Mouse (Mus musculus) C2C12 (cell line): ENCODE measurements around the gene Mrps5.

ENCODE experiments used
- CTCF ChIP-seq: IDR thresholded peaks from one replicate; pipeline ENCODE4 v1.5.1; 2011; ENCODE audit not compliant: control insufficient read depth, insufficient read depth, insufficient read length
- MAX ChIP-seq: IDR thresholded peaks from one replicate; pipeline ENCODE4 v1.6.1; 2011; ENCODE audit warnings: mild to moderate bottlenecking, control low read depth
- MYOG ChIP-seq: IDR thresholded peaks from one replicate; pipeline ENCODE4 v1.6.1; 2011; ENCODE audit not compliant: control insufficient read depth, insufficient read length; ENCODE audit errors: extremely low read depth
- USF1 ChIP-seq: IDR thresholded peaks from one replicate; pipeline ENCODE4 v1.6.1; 2011; ENCODE audit warnings: low read depth, mild to moderate bottlenecking, control low read depth, moderate library complexity

DNA sequence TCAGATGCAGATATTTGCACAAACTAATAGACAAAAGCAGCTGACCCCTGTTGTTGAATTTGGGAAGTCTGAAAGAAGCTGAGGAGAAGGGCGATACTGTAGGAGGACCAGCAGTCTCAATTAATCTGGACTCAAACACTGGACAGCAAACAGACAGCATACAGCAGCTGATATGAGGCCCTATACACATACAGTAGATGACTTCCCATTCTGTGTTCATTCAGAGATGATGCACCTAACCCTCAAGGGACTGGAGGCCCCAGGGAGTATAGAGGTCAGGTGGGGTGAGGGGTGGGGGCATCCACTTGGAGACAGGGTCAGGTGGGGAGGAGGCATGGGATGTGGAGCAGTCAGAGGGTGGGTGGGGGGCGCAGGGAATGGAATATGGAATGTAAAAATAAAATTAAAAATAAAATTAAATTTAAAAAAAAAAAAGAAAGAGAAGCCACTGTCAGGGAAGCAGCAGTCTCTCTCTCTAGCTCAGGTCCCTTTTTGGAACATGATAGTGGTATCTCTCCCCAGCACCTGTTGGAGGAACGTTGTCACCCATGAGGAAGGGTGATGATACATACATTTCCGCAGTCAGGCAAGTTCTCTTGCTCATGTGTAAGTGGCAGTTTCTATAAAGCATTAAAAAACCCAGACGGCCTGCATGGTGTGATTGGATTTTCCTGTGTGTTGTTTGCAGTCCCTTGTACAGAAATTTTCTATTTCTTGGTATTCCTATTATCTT, 38.5 kb upstream of the Mrps5 start:
- TF ChIP-seq CTCF (no peak), USF1 (no peak), MYOG (no peak), MAX (no peak)
